Mouse (Mus musculus) CH12.LX (cell line): ENCODE results near the gene Il16. TPM values are rescaled to one million over a fixed set of nuclear protein-coding genes. Genes with fewer than 3 reads are reported as not detected.

Experiments
- DNase-seq: peaks from one replicate; pipeline ENCODE4 v3.0.0-alpha.2; 2013; ENCODE audit errors: extremely low read depth
- H3K27ac ChIP-seq: 2 replicates; pipeline ENCODE4 v1.5.1; 2012; ENCODE audit warnings: low read depth, mild to moderate bottlenecking, control low read depth, moderate library complexity; ENCODE audit not compliant: insufficient read depth
- H3K27me3 ChIP-seq: replicated peaks from 2 replicates; pipeline ENCODE3; 2012; ENCODE audit warnings: inconsistent platforms
- H3K36me3 ChIP-seq, 2 experiments: replicated peaks in 1 of 2; 2 replicates each; pipeline versions ENCODE3 to v1.6.1; 2012; ENCODE audit warnings: inconsistent platforms in 1 of 2, low read length in 1 of 2, mild to moderate bottlenecking in 1 of 2, mixed read lengths in 1 of 2, moderate library complexity in 1 of 2; ENCODE audit not compliant: control insufficient read depth in 1 of 2, insufficient read depth in 1 of 2
- H3K4me1 ChIP-seq, 2 experiments: 2 replicates each; pipeline ENCODE4 v1.6.1; 2012; ENCODE audit warnings: inconsistent platforms in 1 of 2, moderate library complexity in 1 of 2; ENCODE audit not compliant: insufficient read depth in 2 of 2, control insufficient read depth in 1 of 2
- H3K4me2 ChIP-seq: 2 replicates; pipeline ENCODE4 v1.6.1; 2012; ENCODE audit warnings: low read depth, mild to moderate bottlenecking, control low read depth; ENCODE audit not compliant: poor library complexity, insufficient read depth, severe bottlenecking
- H3K4me3 ChIP-seq, 3 experiments: fragments of 150-350 bp in 1 of 3; sonication (generic) in 1 of 3; replicated peaks in 1 of 3; 2 replicates each; pipeline versions ENCODE3 to v1.5.1; 2011 to 2012; ENCODE audit warnings: low read depth in 2 of 3, low read length in 2 of 3, mild to moderate bottlenecking in 2 of 3, moderate library complexity in 2 of 3, control low read depth in 1 of 3, improper control_type of control experiment in 1 of 3, inconsistent platforms in 1 of 3, mixed read lengths in 1 of 3; ENCODE audit not compliant: poor library complexity in 1 of 3
- H3K79me2 ChIP-seq: replicated peaks from 2 replicates; pipeline ENCODE4 v1.6.1; 2012; ENCODE audit warnings: mild to moderate bottlenecking, moderate library complexity; ENCODE audit not compliant: control insufficient read depth, poor library complexity, insufficient read depth, severe bottlenecking; ENCODE audit errors: extremely low read depth
- H3K9ac ChIP-seq: 2 replicates; pipeline ENCODE4 v1.6.1; 2012; ENCODE audit warnings: low read depth, mild to moderate bottlenecking, control low read depth, moderate library complexity; ENCODE audit not compliant: insufficient read depth
- H3K9me3 ChIP-seq: replicated peaks from 2 replicates; pipeline ENCODE3; 2012; ENCODE audit warnings: low read length, inconsistent platforms, mixed read lengths
- BHLHE40 ChIP-seq: IDR thresholded peaks from 2 replicates; pipeline ENCODE4 v1.6.1; 2011; ENCODE audit warnings: mild to moderate bottlenecking, low read depth, low read length, improper control_type of control experiment
- CHD2 ChIP-seq: IDR thresholded peaks from 2 replicates; pipeline ENCODE4 v1.6.1; 2011; ENCODE audit warnings: low read length, improper control_type of control experiment
- ELF1 ChIP-seq: IDR thresholded peaks from 2 replicates; pipeline ENCODE4 v1.6.1; 2014; ENCODE audit warnings: low read depth, mild to moderate bottlenecking, inconsistent platforms, low read length, improper control_type of control experiment
- ETS1 ChIP-seq: conservative IDR thresholded peaks from 2 replicates; pipeline ENCODE4 v1.6.1; 2012; ENCODE audit warnings: low read depth, mild to moderate bottlenecking, inconsistent platforms, low read length, improper control_type of control experiment, moderate library complexity
- GABPA ChIP-seq: IDR thresholded peaks from 2 replicates; pipeline ENCODE4 v1.6.1; 2012; ENCODE audit warnings: low read depth, low read length, improper control_type of control experiment, inconsistent platforms; ENCODE audit not compliant: insufficient replicate concordance
- HCFC1 ChIP-seq: IDR thresholded peaks from 2 replicates; pipeline ENCODE4 v1.6.1; 2012; ENCODE audit warnings: low read depth, mild to moderate bottlenecking, inconsistent platforms, low read length, improper control_type of control experiment
- KAT2A ChIP-seq: IDR thresholded peaks from 2 replicates; pipeline ENCODE4 v1.6.1; 2012; ENCODE audit warnings: low read length, improper control_type of control experiment, inconsistent platforms; ENCODE audit not compliant: insufficient replicate concordance
- MAX ChIP-seq: IDR thresholded peaks from 2 replicates; pipeline ENCODE4 v1.6.1; 2011; ENCODE audit warnings: low read length, improper control_type of control experiment
- MAZ ChIP-seq: IDR thresholded peaks from 2 replicates; pipeline ENCODE4 v1.6.1; 2012; ENCODE audit warnings: low read depth, mild to moderate bottlenecking, inconsistent platforms, low read length, improper control_type of control experiment, moderate library complexity
- MXI1 ChIP-seq: IDR thresholded peaks from 2 replicates; pipeline ENCODE4 v1.6.1; 2011; ENCODE audit warnings: mild to moderate bottlenecking, low read depth, low read length, improper control_type of control experiment
- NELFE ChIP-seq: IDR thresholded peaks from 2 replicates; pipeline ENCODE4 v1.6.1; 2011; ENCODE audit warnings: low read depth, low read length, improper control_type of control experiment
- NRF1 ChIP-seq: IDR thresholded peaks from 2 replicates; pipeline ENCODE4 v1.6.1; 2014; ENCODE audit warnings: low read depth, mild to moderate bottlenecking, inconsistent platforms, low read length, improper control_type of control experiment, moderate library complexity
- PAX5 ChIP-seq: IDR thresholded peaks from 2 replicates; pipeline ENCODE4 v1.6.1; 2012; ENCODE audit warnings: low read length, inconsistent platforms, mixed read lengths
- POLR2A ChIP-seq: IDR thresholded peaks from 2 replicates; pipeline ENCODE4 v1.6.1; 2011; ENCODE audit warnings: low read depth, mild to moderate bottlenecking, improper control_type of control experiment, low read length
- POLR2AphosphoS2 ChIP-seq: IDR thresholded peaks from 2 replicates; pipeline ENCODE4 v1.6.1; 2011; ENCODE audit warnings: low read depth, low read length, improper control_type of control experiment
- RAD21 ChIP-seq: IDR thresholded peaks from 2 replicates; pipeline ENCODE4 v1.6.1; 2011; ENCODE audit warnings: low read depth, mild to moderate bottlenecking, low read length, improper control_type of control experiment, moderate library complexity
- TBP ChIP-seq: conservative IDR thresholded peaks from 2 replicates; pipeline ENCODE4 v1.6.1; 2011; ENCODE audit warnings: low read depth, low read length, improper control_type of control experiment
- UBTF ChIP-seq: IDR thresholded peaks from 2 replicates; pipeline ENCODE4 v1.6.1; 2012; ENCODE audit warnings: low read depth, mild to moderate bottlenecking, inconsistent platforms, low read length, improper control_type of control experiment, moderate library complexity
- dilution Hi-C: fragments of 300-500 bp; cut with MboI; formaldehyde crosslinking; loops from 2 replicates; pipeline ENCODE4 v1.14.3; 2020; ENCODE audit warnings: low sequenced_read_pairs; ENCODE audit not compliant: extremely low pct_unique_long_range_greater_than_20kb, extremely low pct_ligation_motif_present
- in situ Hi-C: fragments of 300-500 bp; cut with MboI; formaldehyde crosslinking; loops from 3 replicates; pipeline ENCODE4 v1.14.3; 2019; ENCODE audit warnings: low sequenced_read_pairs, low pct_ligation_motif_present, low pct_unique_long_range_greater_than_20kb, mixed read lengths
- polyA plus RNA-seq: library from polyadenylated mRNA; unstranded; fragments of >175 nt; gene quantifications from 2 replicates; pipeline ENCODE4 v1.2.1, GENCODE M21; 2012; ENCODE audit warnings: low read depth; ENCODE audit not compliant: insufficient read length
- total RNA-seq, 2 experiments: library from RNA; depleted of rRNA; stranded (reverse); fragments of 300-350 nt in 1 of 2; fragments of >200 nt in 1 of 2; gene quantifications; 2 replicates each; pipeline ENCODE4 v1.2.3; 2012 to 2014

Il16 gene
- total and polyA plus RNA-seq, 3 experiments, result 39.8 to 62.1 (median 55.5) TPM

GRCm38 (mm10) chr7:83742690-83743089 is 2.8 kb downstream of the Il16 start:
- Histone ChIP-seq H3K36me3 (no peaks in the 10 kb centered on the region), H3K4me2 (no peak overlapping the region), H3K9ac (no peak overlapping the region), H3K27ac (no peak overlapping the region), H3K4me1 (peaks cover 4 to 14% of the 10 kb centered on the region in 2 experiments; a peak in 3 of 4 replicates), H3K9me3 (no peaks in the 10 kb centered on the region), H3K27me3 (no peaks in the 10 kb centered on the region), H3K4me3 (no peak overlapping the region), H3K79me2 (no peaks in the 10 kb centered on the region)
- in situ Hi-C loops (no loop called here), dilution Hi-C loops (no loop called here)
- TF ChIP-seq MAZ, result no peak
- no peak for TF ChIP-seq NRF1
- TF ChIP-seq NELFE, result no peak
- no peak for TF ChIP-seq MAX
- TF ChIP-seq HCFC1, result no peak
- no peak for TF ChIP-seq ELF1
- no peak for TF ChIP-seq ETS1
- TF ChIP-seq TBP, result no peak
- no peak for TF ChIP-seq CHD2
- no peak for TF ChIP-seq MXI1
- no peak for TF ChIP-seq RAD21
- TF ChIP-seq BHLHE40, result no peak
- TF ChIP-seq POLR2AphosphoS2, result no peak
- no peak for TF ChIP-seq PAX5
- no peak for TF ChIP-seq KAT2A
- TF ChIP-seq GABPA, result no peak
- no peak for TF ChIP-seq POLR2A
- no peak for TF ChIP-seq UBTF
- no peak for DNase-seq

GRCm38 (mm10) chr7:83742026-83742425 is 3.5 kb downstream of the Il16 start:
- Histone ChIP-seq H3K36me3 (no peaks in the 10 kb centered on the region), H3K27me3 (no peaks in the 10 kb centered on the region), H3K4me3 (no peak overlapping the region), H3K4me1 (peaks cover 4 to 14% of the 10 kb centered on the region in 2 experiments; a peak in 3 of 4 replicates), H3K9ac (no peak overlapping the region), H3K79me2 (no peaks in the 10 kb centered on the region)
- in situ Hi-C loops, result no loop called here
- peak; percentile 12 for DNase-seq
- no peak for TF ChIP-seq NELFE
- TF ChIP-seq, all 38 proteins: peak for 0
- Histone ChIP-seq H3K4me2 (no peak overlapping the region), H3K27ac (no peak overlapping the region), H3K9me3 (no peaks in the 10 kb centered on the region)
- dilution Hi-C loops, result no loop called here
